Mouse (Mus musculus): ENCODE measurements around the gene 1700022I11Rik.
A peak's percentile ranks its signal among the peaks of the same experiment; 100 is the strongest.
"Not testable (repeated sequence)": the region's sequence is repeated elsewhere in the genome, so short reads cannot be mapped to it uniquely, and the experiment has no call there.

The 1700022I11Rik gene

DNA sequence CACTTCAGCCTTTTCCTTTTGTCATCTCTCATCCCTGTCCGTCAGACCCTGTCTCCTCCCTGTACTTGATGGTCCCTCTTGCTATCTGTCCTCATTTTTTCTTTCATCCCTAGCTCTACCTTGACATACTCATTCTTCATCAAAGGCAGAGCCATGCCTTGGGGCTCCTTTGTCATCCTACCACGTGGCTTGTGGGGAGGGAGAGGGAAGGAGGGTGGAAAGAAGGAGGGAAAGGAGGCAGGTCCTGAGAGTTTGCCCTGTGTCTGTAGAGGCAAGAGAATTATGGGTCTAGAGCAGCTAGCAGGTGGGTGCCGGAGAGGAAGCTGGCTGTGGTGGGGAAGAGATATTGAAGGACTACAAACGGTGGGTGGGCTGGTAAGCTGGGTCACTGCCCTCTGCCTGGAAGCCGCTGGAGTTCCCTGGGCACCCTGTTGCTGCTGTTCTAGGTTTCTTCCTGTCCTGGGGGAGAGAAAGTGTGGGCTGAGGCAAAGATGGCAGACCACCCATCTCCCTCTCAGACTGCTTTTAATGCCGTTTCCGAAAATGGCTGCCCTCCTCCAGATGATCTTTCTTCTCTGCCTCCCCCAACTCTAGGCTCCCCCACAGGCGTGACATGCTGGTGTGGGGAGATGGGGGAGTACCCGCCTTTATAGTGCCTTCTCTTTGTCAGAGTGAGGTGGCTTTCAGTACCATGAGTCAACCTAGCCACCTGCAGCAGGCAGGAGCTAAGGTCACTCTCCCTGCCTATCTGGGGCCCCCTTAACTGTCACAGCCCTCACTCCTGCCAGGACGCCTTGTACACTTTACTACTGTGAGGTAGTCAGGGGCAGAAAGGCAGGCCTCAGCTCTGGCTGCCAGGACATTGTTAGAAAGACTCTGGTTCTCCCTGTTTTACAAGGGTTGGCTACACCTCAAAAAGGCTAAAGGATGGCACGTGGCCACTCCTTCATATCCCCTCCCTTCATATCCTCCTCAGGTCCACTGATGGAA is 17.9 kb upstream of the 1700022I11Rik start:
- no peak for DNase-seq (ENCODE audit: low spot score in 2 of 2)

DNA sequence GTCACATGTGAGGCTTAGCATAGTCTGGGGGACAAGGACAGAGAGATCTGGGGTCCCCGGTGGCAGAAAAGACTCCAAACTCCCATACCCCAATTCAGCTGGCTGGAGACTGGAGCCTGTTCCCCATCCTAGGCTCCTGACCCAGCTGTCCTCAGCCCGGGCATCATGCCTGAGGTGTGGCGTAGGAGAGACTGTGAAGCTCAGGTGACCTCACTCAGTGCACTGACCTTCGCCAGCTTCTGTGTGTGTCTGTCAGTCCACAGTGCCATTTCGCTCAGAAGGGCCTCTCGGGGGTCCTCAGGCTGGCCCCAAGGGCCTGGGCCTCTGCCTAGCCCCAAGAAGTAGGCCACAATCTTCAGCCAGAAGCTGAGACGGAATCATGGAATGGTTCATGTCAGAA is 16.8 kb upstream of the 1700022I11Rik start:
- DNase-seq (ENCODE audit: low spot score in 2 of 2), result no peak

DNA sequence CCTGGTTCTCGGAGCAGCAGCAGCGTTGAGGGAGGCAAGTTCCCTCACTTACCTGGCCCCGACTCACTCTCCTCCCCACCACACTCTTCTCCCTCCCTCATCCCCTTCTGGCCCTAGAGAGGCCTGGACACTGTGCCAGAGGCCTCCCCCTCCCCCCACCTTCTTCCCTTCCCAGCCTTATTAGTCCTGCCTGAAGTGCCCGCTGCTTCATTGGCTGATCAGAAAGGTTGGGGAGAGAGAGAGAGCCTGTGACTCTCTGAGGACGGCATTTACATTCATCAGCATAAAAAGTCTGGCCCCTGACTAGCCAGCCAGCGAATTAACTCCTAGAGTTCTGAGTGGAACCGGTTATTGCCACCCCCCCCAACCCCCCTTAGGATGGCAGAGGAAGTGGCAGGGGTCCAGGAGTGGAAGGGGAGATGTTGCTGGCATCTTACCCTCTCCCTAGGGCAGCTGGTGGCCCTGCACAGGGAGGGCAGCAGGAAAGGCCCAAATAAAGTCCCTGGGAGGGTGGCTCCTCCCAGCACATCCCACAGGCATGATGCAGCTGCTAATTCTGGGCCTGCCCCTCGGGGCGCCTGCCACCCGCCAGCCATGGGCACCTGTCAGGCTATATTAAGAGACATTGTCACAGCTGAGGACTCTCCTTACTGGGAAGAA is 15.8 kb upstream of the 1700022I11Rik start:
- DNase-seq (ENCODE audit: low spot score in 2 of 2), result no peak

DNA sequence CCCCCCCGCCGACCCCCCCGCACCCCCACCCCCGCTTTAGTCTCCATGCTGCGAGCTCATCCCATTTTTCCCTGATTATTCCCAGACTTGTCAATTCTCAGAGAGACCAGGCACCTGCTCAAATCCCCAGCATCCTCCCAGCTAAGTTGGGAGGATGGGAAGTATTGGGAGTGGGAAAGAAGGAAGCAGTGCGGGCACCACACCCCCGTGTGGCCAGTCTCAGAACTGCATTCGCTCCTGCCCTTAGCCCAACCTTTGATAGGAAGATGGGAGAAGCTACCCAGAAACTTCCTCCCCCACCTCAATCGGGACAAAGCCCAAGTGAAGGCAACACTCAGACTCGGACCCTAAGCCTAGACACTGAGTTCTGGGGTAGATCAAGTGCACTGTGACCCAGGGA is 15.1 kb upstream of the 1700022I11Rik start:
- peak; percentile 77 to 81 for DNase-seq (ENCODE audit: low spot score in 2 of 2)

DNA sequence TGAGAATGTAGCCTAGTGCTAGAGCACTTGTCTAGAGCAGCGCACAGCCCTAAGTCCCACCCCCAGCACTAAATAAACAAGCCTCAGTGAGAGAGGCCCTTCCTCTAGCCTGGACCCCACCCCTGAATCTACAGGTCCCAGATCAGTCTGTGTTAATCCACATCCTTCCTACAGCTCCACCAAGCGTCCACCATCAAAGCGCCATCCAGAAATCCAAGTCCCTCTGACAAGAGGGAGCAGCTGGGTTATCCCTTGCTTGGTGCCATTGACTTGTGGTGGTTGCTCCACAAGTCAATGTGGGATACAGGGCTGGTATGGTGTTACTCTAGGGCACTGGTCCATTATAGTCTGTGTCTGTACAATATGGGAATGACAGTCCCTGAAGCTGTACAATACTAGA is 14.2 kb upstream of the 1700022I11Rik start:
- DNase-seq (ENCODE audit: low spot score in 2 of 2), result no peak

DNA sequence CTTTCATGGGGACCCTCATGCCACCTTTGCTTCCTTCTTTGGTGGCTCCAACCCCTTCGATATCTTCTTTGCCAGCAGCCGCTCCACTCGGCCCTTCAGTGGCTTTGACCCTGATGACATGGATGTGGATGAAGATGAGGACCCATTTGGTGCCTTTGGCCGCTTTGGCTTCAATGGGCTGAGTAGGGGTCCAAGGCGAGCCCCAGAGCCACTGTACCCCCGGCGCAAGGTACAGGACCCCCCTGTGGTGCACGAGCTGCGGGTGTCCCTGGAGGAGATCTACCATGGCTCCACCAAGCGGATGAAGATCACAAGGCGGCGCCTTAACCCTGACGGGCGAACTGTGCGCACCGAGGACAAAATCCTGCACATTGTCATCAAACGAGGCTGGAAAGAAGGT is 12.8 kb upstream of the 1700022I11Rik start:
- DNase-seq (ENCODE audit: low spot score in 2 of 2), result no peak

DNA sequence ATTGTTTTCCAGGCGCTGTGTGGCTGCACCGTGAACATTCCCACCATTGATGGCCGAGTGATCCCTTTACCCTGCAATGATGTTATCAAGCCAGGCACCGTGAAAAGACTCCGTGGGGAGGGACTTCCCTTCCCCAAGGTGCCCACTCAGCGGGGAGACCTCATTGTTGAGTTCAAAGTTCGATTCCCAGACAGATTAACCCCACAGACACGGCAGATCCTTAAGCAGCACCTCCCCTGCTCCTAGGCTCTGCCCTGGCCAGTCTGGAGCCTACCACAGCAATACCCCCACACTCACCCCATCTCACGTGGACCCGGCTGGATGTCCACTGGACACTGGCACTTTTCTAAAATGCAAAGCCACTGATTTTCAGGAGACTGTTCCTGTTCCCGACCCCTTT is 12.1 kb upstream of the 1700022I11Rik start:
- DNase-seq (ENCODE audit: low spot score in 2 of 2), result no peak

DNA sequence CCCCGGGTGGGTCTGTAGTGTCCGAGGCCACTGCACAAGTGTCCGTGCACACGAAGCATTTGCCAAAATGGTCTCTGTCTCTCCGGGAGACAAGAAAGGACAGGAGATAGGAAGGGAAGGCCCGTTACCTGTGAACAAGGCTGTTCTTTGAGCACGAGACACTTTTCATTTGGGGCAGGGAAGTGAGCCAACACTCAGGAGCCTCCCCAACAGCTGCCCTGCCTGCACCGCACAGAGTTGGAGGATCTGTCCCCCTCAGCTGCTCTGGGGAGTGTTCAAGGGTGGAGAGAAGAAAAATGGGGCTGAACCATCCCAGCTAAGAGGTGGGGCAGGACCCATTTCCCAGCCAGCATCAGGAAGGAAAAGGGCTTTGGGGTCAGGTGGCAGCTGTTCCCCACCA is 11.4 kb upstream of the 1700022I11Rik start:
- no peak for DNase-seq (ENCODE audit: low spot score in 2 of 2)

DNA sequence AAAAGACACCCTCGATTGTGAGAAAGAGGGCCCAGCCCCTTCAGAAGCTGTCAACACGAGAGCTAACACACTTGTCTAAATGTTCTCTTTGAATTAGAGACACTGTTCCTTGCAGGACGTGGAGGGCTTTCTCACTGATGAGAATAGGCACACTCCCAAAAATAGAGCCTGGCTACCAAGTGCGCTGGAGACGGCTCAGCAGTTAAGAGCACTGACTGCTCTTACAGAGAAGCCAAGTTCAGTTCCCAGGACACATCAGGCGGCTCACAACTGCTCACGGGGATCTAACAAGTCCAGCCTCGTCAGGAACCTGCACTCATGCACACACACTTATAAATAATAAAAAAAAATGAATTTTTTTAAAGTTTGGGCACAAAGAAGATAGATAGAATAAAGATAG is 10.5 kb upstream of the 1700022I11Rik start:
- no peak for DNase-seq (ENCODE audit: low spot score in 2 of 2)

DNA sequence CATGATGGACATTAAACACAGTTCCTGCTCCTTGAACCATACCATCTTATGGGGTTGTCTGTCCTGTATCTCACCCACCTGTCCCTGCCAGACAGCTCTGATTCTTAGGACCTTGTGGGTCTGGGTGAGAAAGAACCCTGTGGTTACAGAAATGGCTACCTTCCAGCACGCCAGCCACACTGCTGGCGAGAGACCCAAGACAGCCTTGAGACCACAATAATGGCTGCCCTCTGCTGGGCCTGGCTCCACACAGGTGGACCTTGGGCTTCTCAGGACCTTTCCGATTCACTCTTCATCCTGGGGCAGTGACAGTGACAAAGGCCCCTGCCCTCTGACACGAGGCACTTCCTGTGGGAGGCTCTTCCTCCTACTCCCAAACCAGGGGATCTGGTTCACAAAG is 10.0 kb upstream of the 1700022I11Rik start:
- no peak for DNase-seq (ENCODE audit: low spot score in 2 of 2)

DNA sequence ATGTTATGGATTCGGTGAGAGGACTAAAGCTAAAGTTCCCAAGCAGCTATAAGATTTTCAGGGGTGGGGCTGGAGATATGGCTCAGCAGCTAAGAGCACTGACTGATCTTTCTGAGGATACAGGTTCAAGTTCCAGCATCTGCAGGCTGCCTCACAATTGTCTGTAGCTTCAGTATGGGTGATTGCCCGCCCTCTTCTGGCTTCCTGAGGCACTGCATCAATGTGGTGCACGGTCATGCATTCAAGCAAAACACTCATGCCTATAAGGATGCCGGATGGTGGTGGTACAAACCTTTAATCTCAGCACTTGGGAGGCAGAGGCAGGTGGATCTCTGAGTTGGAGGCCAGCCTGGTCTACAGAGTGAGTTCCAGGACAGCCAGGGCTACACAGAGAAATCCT is 7.8 kb upstream of the 1700022I11Rik start:
- DNase-seq (ENCODE audit: low spot score in 2 of 2), result peak in 1 of 2 experiments; percentile 47

DNA sequence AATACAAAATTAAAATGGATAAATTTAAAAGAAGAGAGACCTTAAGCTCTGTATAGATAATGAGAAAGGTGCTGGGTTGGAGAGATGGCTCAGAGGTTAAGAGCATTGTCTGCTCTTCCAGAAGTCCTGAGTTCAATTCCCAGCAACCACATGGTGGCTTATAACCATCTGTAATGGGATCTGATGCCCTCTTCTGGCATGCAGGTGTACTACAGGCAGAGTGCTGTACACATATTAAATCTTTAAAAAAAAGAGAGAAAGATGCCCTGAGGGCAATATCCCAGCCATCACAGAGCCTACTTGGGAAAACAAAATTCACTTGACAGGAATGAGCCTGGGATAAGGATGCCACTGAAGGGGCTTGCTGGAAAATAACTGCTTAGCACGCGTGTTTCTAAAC is 5.9 kb upstream of the 1700022I11Rik start:
- no peak for DNase-seq (ENCODE audit: low spot score in 2 of 2)

DNA sequence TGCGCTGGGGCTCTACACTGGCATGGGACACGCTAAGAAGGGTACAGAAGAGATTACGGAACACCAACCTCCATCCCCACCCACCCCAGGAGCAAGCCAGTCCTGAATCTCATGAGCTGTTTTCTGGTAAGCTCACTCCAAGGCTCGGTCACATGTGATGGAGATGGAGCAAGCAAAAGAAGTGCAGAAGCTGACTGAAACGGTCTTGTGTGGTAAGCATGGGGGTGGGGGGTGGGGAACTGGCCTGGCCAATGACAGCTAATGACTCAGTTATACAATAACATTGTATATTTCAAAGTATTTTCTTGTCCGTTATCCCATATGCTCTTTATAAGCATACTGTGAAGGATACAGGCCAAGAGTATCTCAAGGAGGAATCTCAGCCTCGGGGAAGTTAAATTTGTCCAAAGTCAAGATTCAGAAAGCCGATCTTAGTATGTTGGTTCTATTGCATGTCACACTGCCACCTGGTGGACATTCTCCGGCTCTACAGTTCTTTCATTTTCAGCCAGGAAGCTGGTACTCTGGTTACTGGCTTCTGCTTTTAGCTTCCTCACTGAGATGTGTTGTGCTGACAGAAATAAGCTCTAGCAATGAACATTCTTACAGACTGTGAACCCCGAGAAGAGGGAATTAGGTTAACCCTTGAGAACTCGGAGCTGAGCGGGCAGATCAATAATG is 4.2 kb upstream of the 1700022I11Rik start:
- DNase-seq (ENCODE audit: low spot score in 2 of 2), result peak in 1 of 2 experiments; percentile 40

DNA sequence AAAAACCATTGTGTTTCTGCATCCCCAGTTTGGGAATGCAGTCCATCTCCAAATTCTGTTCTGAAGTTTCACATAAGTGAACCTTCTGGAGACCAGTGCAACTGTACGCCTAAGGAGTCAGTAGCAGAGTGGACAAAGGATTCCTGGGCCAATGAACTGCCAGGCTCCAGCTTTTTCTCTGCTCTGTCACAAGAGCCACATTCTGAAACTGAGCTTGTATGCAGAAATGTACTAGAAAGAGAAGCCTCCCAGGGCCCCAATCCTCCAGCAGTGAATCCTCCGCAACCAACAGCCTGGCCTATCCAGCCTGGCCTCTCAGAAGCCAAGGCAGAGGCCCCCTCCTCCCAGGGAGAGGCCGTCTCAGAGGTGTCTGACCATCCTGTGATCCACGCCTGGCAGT is 3.5 kb downstream of the 1700022I11Rik start:
- no peak for DNase-seq (ENCODE audit: low spot score in 2 of 2)

DNA sequence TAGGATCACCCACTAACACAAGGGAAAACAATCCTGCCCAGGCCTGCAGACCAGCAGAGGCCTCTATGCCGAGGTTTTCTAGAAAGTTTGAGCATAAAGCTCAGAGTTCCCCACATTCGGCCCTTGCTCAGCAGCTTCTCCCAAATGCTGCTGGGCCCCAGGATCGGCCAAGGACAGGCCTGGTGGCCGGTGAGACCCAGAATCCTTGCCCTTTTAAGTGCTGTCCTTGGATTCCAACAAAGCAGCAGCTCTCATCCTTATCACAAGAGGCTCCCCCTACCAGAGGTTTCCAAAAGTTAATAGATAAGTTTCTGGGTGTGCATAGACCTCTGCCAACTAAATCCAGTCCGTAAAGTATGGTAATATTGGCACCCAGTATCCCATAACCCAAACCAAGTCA is 4.5 kb downstream of the 1700022I11Rik start:
- DNase-seq (ENCODE audit: low spot score in 2 of 2), result no peak

DNA sequence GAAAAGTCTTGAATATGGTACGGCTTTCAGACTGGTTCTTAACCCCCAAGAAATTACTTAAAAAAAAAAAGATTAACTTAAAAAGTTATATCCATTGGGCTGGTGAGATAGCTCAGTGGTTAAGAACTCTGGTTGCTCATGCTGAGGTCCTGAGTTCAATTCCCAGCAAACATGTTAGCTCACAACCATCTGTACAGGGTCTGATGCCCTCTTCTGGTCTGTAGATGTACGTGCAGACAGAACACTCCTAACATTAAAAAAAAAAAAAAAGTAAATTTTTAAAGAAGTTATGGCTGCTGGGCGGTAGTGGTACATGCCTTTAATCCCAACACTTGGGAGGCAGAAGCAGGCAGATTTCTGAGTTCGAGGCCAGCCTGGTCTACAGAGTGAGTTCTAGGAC is 8.7 kb downstream of the 1700022I11Rik start:
- no peak for DNase-seq (ENCODE audit: low spot score in 2 of 2)

DNA sequence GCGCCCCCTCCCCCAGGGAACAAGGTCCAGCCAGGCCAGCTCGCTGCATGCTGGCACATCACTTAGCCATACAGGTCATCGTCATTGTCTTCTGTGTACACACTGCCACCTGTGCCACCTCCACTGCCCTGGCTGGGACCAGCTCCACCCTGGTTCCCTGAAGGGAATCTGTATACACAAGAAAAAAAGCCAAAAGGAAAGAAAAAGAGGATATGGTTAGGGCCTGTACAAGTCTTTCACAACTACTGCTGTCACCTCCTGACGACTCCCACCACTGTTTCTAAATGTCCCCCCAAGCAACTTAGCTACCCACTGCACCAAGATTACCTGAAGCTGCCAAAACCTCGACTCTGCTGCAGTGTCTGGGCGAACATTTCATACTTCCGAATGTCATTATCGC is 11.1 kb downstream of the 1700022I11Rik start:
- DNase-seq (ENCODE audit: low spot score in 2 of 2), result not testable (repeated sequence)

DNA sequence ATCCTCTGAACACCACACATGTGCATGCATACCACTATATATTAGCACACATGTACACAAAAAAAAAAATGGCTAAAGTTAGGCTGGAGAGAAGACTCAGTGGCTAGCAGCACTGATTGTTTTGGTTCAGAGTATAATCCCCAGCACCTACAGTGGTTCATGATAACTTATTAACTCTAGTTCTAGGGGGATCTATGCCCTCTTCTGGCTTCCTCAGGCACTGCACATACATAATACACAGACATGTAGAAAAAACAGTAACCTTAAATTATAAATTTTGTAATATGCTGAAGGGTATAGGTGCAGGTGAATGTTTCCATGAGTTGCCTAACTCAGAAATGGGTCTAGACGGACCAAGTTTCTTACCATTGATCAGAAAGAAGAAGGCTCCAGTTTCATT is 18.9 kb downstream of the 1700022I11Rik start:
- DNase-seq (ENCODE audit: low spot score in 2 of 2), result no peak

DNA sequence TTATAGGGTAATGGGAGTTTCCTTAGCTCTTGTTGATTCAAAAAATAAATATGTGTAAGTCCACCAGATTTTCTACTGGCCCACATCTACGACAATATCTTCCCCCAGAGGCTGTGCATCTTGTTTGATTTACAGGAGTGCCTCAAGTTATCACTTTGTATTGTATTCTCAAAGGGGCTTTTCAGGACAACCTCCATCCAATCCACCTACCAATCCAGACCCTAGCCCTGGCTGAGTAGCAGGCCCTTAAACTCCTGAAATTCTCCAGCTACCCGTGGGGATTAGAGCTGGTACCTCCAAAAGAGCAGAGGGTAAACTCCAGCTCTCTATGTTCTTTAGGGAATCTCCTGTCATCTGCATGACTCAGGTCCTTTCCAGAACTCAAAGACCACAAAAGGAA is 28.6 kb downstream of the 1700022I11Rik start:
- no peak for DNase-seq (ENCODE audit: low spot score in 2 of 2)

DNA sequence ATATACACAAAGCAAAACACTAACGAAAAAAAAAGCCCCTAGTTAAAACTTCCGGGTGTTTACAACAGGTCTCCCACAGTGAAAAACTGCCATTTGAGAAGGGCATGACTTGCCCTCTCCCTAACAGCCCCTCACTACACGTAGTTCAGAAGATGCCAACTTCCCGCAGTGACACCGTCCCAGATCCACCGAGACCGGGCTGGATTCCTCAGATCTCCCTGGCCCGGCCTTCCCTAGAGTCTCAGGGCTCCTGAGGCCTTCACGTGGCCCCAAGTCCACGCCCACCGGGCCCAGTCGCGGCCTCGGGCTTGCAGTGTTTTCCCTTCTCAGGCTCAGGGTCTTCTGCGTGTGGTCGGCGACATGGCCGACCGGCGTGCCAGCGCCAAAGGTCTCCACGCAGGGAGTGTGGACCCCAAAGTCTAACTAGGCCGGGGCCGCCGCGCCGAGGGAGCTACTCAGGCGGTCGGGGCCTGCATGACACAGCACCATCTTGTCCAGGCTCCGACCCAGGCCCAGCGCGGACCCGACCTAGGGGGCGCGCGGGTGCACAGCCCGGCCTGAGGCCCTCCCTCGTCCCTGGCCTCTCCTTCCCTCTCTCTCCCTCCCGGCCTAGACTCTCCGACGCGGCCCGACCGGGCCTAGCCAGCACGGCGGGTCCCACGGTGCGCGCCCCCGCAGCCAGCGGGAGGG is 30.2 kb downstream of the 1700022I11Rik start:
- peak; percentile 39 to 44 for DNase-seq (ENCODE audit: low spot score in 2 of 2)

DNA sequence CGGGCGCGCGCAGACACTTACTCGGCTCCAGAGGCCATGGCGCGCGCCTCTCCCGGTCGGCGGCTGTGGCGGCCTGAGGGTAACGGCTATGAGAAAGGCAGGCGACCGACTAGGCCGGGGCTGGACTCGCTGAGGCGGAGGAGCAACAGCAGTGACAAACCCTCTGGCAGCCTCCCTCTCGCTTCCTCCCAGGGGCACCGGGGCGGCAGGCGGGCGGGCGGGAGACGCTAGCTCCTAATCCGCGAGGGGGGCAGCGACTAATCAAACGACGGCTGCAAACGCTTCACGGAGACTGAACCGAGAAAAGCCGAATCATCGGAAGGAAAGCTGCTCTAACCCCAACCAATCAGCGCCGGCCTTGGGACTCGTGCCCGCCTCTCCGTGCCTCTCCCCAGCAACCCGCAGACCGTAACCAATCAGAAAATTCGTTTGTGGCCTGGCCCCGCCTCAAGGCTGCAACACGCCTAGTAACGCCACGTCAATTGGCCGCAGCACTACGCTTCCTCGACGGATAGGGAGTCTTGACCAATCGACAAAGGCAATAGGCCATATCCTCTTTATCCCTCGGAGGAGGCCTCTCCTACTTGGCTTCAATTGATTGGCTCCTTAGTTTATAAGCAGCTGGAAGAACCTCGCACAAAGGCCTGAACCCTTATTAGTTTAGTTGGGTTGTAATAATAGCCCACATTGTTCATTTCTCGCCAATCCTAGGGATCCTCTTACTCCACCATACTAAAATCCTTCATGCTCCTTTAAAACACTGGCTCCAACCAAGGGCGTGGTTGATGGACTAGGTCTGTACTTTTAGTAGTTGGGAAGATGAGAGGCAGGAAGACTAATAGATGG is 31.0 kb downstream of the 1700022I11Rik start, which contains the start of gene Vcp:
TSS of gene Vcp (minus strand) at position 367 of the 846 bp plus-strand sequence.
- DNase-seq (ENCODE audit: low spot score in 2 of 2), result peak; percentile 97
